Mouse (Mus musculus) liver, embryonic 15.5 days (tissue): ENCODE data around the gene Adam19. TPM values are rescaled to one million over a fixed set of nuclear protein-coding genes. Genes with fewer than 3 reads are reported as not detected.

ENCODE experiments used
- ATAC-seq: fragments of 200-750 bp; cut with Nextera tagmentation; 2 replicates; pipeline ENCODE4 v1.8.0; 2017; ENCODE audit warnings: moderate number of reproducible peaks, mild to moderate bottlenecking, moderate library complexity; ENCODE audit not compliant: insufficient read depth
- H3K27ac ChIP-seq: fragments of 300-500 bp; sonication (generic); replicated peaks from 2 replicates; pipeline ENCODE4 v1.5.1; 2015; ENCODE audit warnings: mild to moderate bottlenecking, inconsistent platforms
- H3K27me3 ChIP-seq: fragments of 300-500 bp; sonication (generic); 2 replicates; pipeline ENCODE4 v1.6.1; 2015; ENCODE audit warnings: mild to moderate bottlenecking, inconsistent platforms
- H3K36me3 ChIP-seq: fragments of 300-500 bp; sonication (generic); replicated peaks from 2 replicates; pipeline ENCODE4 v1.6.1; 2015; ENCODE audit warnings: moderate library complexity, mild to moderate bottlenecking, inconsistent platforms
- H3K4me1 ChIP-seq: fragments of 300-500 bp; sonication (generic); replicated peaks from 2 replicates; pipeline ENCODE4 v1.6.1; 2015; ENCODE audit warnings: inconsistent platforms
- H3K4me2 ChIP-seq: fragments of 300-500 bp; sonication (generic); 2 replicates; pipeline ENCODE4 v1.6.1; 2015; ENCODE audit warnings: moderate library complexity, mild to moderate bottlenecking, inconsistent platforms
- H3K4me3 ChIP-seq: fragments of 300-500 bp; sonication (generic); replicated peaks from 2 replicates; pipeline ENCODE4 v1.5.1; 2015; ENCODE audit warnings: mild to moderate bottlenecking, inconsistent platforms
- H3K9ac ChIP-seq: fragments of 300-500 bp; sonication (generic); 2 replicates; pipeline ENCODE4 v1.6.1; 2015; ENCODE audit warnings: moderate library complexity, mild to moderate bottlenecking, inconsistent platforms
- H3K9me3 ChIP-seq: fragments of 300-500 bp; sonication (generic); replicated peaks from 2 replicates; pipeline ENCODE4 v1.6.1; 2016; ENCODE audit warnings: inconsistent platforms
- WGBS: fragments of 180-500 bp; shearing (Covaris S2); methylation state at CpG from one replicate; pipeline ENCODE4 v1.1.7; 2015; ENCODE audit warnings: mixed read lengths; ENCODE audit not compliant: insufficient replicate concordance; 5-methylcytosine and 5-hydroxymethylcytosine counted together
- polyA plus RNA-seq: library from polyadenylated mRNA; unstranded; fragments of >200 nt; fragmentation: Nextera tagmentation; extraction: Ambion mirVana; gene quantifications from 2 replicates; pipeline ENCODE4 v1.2.1, GENCODE M21; 2015

Gene Adam19
- polyA plus RNA-seq, 1 experiment from 2014 or later, result 0.98 TPM

GRCm38 (mm10) chr11:46065201-46066011, 9.6 kb downstream of the Adam19 start:
- peak; percentile 71 for ATAC-seq
- H3K4me2 ChIP-seq, result no peak overlapping the region
- no peak overlapping the region for H3K4me3 ChIP-seq
- H3K27me3 ChIP-seq, result peaks cover 44% of the 10 kb centered on the region
- H3K9me3 ChIP-seq, result no peaks in the 10 kb centered on the region
- H3K9ac ChIP-seq, result no peak overlapping the region
- WGBS, result 42% methylated on average over 21 of the region's 21 CpGs
- no peaks in the 10 kb centered on the region for H3K36me3 ChIP-seq
- peaks cover 15% of the 10 kb centered on the region for H3K4me1 ChIP-seq
- no peak overlapping the region for H3K27ac ChIP-seq

GRCm38 (mm10) chr11:46067371-46068060, 11.7 kb downstream of the Adam19 start:
- peaks cover 26% of the 10 kb centered on the region for H3K27me3 ChIP-seq
- H3K4me1 ChIP-seq, result peaks cover 17% of the 10 kb centered on the region
- H3K36me3 ChIP-seq, result no peaks in the 10 kb centered on the region
- no peak for ATAC-seq
- H3K4me2 ChIP-seq, result no peak overlapping the region
- 69% methylated on average over 10 of the region's 10 CpGs for WGBS
- no peak overlapping the region for H3K27ac ChIP-seq
- no peak overlapping the region for H3K4me3 ChIP-seq
- H3K9me3 ChIP-seq, result no peaks in the 10 kb centered on the region
- no peak overlapping the region for H3K9ac ChIP-seq

GRCm38 (mm10) chr11:46068756-46069407, 13.1 kb downstream of the Adam19 start:
- no peak overlapping the region for H3K4me3 ChIP-seq
- H3K9me3 ChIP-seq, result no peaks in the 10 kb centered on the region
- peaks cover 14% of the 10 kb centered on the region for H3K27me3 ChIP-seq
- no peak for ATAC-seq
- no peaks in the 10 kb centered on the region for H3K36me3 ChIP-seq
- no peak overlapping the region for H3K4me2 ChIP-seq
- 41% methylated on average over 12 of the region's 12 CpGs for WGBS
- H3K27ac ChIP-seq, result peak overlapping the region; percentile 29; the same call in 1 of the 2 replicates
- H3K9ac ChIP-seq, result no peak overlapping the region
- H3K4me1 ChIP-seq, result peaks cover 29% of the 10 kb centered on the region

DNA sequence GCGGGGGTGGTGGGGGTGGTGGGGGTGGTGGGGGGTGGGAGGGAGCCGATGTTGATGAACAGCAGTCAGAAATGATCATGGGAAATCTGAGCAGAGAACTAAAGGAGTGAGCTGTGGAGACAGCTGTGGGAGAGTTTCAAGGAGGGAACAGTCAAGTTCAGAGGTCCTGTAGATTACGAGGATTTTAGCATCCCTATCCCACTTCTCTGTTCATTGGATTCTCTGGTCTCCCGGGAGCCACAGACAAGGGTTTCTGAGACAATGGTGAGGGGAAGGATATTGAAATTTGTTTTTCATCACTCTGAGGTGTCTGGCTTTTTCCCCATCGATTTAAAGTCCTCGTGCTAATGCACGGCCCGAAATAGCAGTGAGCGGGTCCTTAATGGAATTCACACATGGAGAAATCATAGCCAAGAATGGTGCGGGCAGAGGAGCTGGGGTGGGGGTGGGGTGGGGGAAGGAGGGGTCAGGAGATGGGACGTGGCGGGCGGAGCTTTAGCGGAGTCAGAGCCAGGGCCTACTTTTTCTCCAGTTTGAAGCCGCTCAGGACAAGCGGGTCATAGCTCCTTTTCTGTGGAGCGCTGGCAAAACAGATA, 13.7 kb downstream of the Adam19 start:
- no peak for ATAC-seq
- no peak overlapping the region for H3K9ac ChIP-seq
- no peaks in the 10 kb centered on the region for H3K36me3 ChIP-seq
- no peak overlapping the region for H3K27ac ChIP-seq
- 64% methylated on average over 17 of the region's 17 CpGs for WGBS
- no peak overlapping the region for H3K4me3 ChIP-seq
- peaks cover 13% of the 10 kb centered on the region for H3K27me3 ChIP-seq
- H3K4me1 ChIP-seq, result peaks cover 29% of the 10 kb centered on the region
- no peak overlapping the region for H3K4me2 ChIP-seq
- H3K9me3 ChIP-seq, result no peaks in the 10 kb centered on the region

DNA sequence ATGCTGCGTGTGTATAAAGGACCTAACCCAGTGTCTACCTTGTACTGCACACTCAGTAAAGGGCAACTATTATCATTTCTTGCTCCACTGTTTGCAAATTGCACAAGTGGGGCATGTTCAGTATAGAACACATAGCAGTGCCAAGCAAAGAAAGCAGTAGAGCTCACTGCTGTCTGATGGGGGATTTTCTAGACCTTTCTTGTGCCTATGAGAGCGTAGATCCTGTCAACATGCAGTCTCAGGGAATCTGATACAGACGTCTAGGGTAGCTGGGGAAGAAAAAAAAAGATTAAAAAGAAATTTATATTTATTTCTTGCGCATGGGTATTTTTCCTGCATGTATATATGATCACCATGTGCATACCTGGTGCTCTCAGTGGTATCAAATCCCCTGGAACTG, 14.4 kb downstream of the Adam19 start:
- no peaks in the 10 kb centered on the region for H3K9me3 ChIP-seq
- no peak for ATAC-seq

DNA sequence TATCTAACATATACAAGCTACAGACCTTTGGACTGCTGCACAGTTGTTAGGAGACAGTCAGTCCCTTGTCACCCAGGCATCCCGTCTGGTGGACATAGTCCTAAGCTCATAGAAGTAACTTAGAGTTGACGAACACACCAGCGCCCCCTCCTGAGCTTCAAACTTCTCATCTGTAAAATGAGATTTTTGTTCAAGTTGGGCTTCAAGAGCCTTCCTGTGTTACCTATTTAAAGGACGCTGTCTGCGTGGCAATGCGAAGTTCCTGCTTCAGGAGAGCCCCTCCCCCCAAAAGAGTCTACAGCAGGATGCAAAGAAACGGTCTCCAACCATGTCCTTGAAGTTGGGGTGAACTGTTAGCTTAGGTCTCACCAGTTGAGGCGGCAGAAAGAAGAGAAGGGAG, 15.0 kb downstream of the Adam19 start:
- H3K4me1 ChIP-seq, result peaks cover 31% of the 10 kb centered on the region
- no peak for ATAC-seq
- H3K4me3 ChIP-seq, result no peak overlapping the region
- no peaks in the 10 kb centered on the region for H3K9me3 ChIP-seq
- H3K27me3 ChIP-seq, result 0 out of 2 replicates have a peak, but pooled peaks cover 5% of the 10 kb centered on the region
- no peak overlapping the region for H3K4me2 ChIP-seq
- 47% methylated on average over 8 of the region's 8 CpGs for WGBS
- H3K27ac ChIP-seq, result no peak overlapping the region
- no peaks in the 10 kb centered on the region for H3K36me3 ChIP-seq
- H3K9ac ChIP-seq, result no peak overlapping the region

More for the DNA sequence above, 14.4 kb downstream of the Adam19 start:
- 74% methylated on average over 4 of the region's 4 CpGs for WGBS
- Histone ChIP-seq H3K27ac (no peak overlapping the region; the same call in 1 of the 2 replicates), H3K36me3 (no peaks in the 10 kb centered on the region), H3K4me3 (no peak overlapping the region), H3K4me2 (no peak overlapping the region), H3K4me1 (peaks cover 30% of the 10 kb centered on the region), H3K27me3 (peaks cover 7% of the 10 kb centered on the region; the same call in 1 of the 2 replicates), H3K9ac (no peak overlapping the region)

- Histone ChIP-seq H3K27ac (peak overlapping the region; percentile 29; the same call in 1 of the 2 replicates), H3K36me3 (no peaks in the 10 kb centered on the region; the same call in 1 of the 2 replicates), H3K9me3 (no peaks in the 10 kb centered on the region), H3K4me3 (no peak overlapping the region), H3K27me3 (0 out of 2 replicates have a peak, but pooled peaks cover 5% of the 10 kb centered on the region), H3K4me1 (peaks cover 45% of the 10 kb centered on the region), H3K4me2 (no peak overlapping the region), H3K9ac (no peak overlapping the region)
- no peak for ATAC-seq
- WGBS, result 66% methylated on average over 8 of the region's 8 CpGs
Observed at GRCm38 (mm10) chr11:46072466-46073060, 16.8 kb downstream of the Adam19 start.

- Histone ChIP-seq H3K4me2 (no peak overlapping the region), H3K9me3 (no peaks in the 10 kb centered on the region), H3K4me3 (no peak overlapping the region), H3K27ac (peak overlapping the region; percentile 29; the same call in 1 of the 2 replicates), H3K9ac (no peak overlapping the region), H3K36me3 (no peaks in the 10 kb centered on the region; the same call in 1 of the 2 replicates), H3K4me1 (peaks cover 51% of the 10 kb centered on the region), H3K27me3 (0 out of 2 replicates have a peak, but pooled peaks cover 5% of the 10 kb centered on the region)
- ATAC-seq, result no peak
- 77% methylated on average over 15 of the region's 15 CpGs for WGBS
Observed at GRCm38 (mm10) chr11:46073061-46073849, 17.5 kb downstream of the Adam19 start.

DNA sequence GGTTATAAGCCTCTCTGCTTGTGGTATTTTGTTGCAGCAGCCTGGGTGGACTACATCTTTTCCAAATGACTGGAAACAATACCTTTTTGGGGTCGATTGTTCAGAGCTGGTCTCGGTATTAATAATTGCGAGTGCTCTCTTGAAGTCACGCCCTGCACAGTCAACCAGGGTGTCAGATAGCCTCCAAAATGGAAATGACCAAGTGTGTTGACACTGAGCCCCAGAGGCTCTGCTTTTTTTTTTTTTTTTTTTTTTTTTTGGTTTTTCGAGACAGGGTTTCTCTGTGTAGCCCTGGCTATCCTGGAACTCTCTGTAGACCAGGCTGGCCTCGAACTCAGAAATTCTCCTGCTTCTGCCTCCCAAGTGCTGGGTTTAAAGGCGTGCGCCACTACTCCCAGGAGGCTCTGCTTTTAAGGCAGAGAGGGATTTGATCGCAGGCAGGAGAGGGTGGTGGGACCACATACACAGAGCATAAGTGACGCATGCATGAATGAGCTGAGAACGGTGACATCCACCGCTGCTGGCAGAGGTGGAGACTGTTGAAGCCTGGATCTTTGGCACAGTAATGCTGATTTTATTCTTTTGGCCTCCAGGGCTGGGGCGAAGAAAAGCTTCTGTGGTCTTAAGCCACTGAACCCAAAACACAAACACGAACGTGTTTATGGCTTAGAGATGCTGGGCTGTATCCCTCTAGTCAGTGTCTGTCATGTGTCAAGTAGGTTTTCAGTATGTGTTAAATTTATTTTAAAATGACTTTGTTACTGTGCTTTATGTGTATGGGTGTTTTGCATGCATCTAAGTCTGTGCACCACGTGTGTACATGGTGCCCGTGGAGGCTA, 18.3 kb downstream of the Adam19 start:
- Histone ChIP-seq H3K4me3 (no peak overlapping the region), H3K27ac (no peak overlapping the region), H3K27me3 (0 out of 2 replicates have a peak, but pooled peaks cover 1% of the 10 kb centered on the region), H3K4me2 (no peak overlapping the region), H3K9ac (no peak overlapping the region), H3K36me3 (no peaks in the 10 kb centered on the region; the same call in 1 of the 2 replicates), H3K9me3 (no peaks in the 10 kb centered on the region), H3K4me1 (peaks cover 53% of the 10 kb centered on the region)
- no peak for ATAC-seq
- 84% methylated on average over 17 of the region's 17 CpGs for WGBS
